Mouse (Mus musculus): ENCODE data around the gene Rilp. TPM values are rescaled to one million over a fixed set of nuclear protein-coding genes. Genes with fewer than 3 reads are reported as not detected.

Gene Rilp
- total RNA-seq, 2 experiments from 2014 or later, result 33.4 to 41.9 TPM

GRCm38 (mm10) chr11:75498126-75498525 lies 11.8 kb upstream of the Rilp start:
- peak overlapping the region; percentile 64 for H3K27ac ChIP-seq

DNA sequence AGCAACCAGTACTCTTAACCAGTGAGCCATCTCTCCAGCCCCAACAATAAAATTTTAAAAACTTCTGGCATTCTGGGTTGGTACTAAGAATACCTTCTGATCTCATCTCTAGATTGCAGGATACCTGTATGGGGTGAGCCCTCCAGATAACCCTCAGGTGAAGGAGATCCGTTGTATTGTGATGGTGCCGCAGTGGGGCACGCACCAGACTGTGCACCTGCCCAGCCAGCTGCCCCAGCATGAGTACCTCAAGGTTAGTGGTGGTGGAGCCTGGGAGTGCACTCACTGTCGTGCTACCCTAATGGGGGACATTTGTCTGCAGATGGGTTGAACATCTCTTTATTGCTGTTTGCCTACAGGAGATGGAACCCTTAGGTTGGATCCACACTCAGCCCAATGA lies 1.7 kb upstream of the Rilp start:
- no peak for TF ChIP-seq CTCF (IDR thresholded peaks at IDR 0.05)
- intact Hi-C loops (cut with DNase I), result loop anchor here (2.0 kb wide), 2 partner anchors 21 to 39 kb away; partner anchors contain the start of gene Prpf8
- Histone ChIP-seq H3K4me3 (no peak overlapping the region), H3K27ac (peak overlapping the region; percentile 100; the same call in 1 of the 2 replicates)
- DNase-seq, result peak; percentile 21

More at GRCm38 (mm10) chr11:75498126-75498525, 11.8 kb upstream of the Rilp start:
- H3K4me3 ChIP-seq, result no peak overlapping the region
- TF ChIP-seq CTCF (IDR thresholded peaks at IDR 0.05), result no peak
- DNase-seq, result peak; percentile 49
- intact Hi-C loops (cut with DNase I), result no loop called here

DNA sequence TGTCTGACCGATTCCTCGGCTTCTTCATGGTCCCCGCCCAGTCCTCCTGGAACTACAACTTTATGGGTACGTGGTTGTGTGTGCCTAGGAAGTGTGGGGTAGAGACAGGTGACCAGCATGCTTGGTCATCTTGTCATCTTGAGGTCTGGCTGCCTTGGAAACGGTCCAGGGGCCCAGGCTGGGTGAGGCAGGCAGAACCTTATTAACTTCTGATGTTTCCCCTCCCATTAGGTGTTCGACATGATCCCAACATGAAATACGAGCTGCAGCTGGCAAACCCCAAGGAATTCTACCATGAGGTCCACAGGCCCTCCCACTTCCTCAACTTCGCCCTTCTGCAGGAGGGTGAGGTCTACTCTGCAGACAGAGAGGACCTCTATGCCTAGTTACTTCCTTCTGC lies 990 bp upstream of the Rilp start:
- intact Hi-C loops (cut with DNase I), result loop anchor here (2.0 kb wide), 2 partner anchors 22 to 40 kb away; partner anchors contain the start of gene Prpf8
- peak overlapping the region; percentile 87; the same call in 1 of the 2 replicates for H3K4me3 ChIP-seq
- no peak for TF ChIP-seq CTCF (IDR thresholded peaks at IDR 0.05)
- H3K27ac ChIP-seq, result peak overlapping the region; percentile 100
- DNase-seq, result peak; percentile 62

DNA sequence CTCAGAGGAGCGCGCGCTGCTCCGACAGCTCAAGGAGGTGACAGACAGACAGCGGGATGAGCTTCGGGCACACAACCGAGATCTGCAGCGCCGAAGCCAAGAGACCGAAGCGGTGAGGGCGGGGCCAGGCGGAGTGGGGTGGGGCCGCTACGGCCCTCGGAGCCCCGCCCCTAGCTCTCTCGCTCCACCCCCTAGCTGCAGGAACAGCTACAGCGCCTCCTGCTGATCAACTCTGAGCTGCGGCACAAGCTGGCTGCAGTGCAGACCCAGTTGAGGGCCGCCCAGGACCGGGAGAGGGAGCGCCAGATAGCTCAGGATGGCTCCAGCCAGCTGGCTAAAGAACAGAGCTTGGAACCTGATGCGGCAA lies 716 bp downstream of the Rilp start:
- H3K27ac ChIP-seq, result peak overlapping the region; percentile 100
- peak overlapping the region; percentile 87 for H3K4me3 ChIP-seq
- intact Hi-C loops (cut with DNase I), result loop anchor here (1.0 to 2.0 kb wide), 2 partner anchors 48 to 108 kb away; no protein-coding TSS in a partner anchor
- TF ChIP-seq CTCF (IDR thresholded peaks at IDR 0.05), result peak; percentile 98
- peak; percentile 98 for DNase-seq

DNA sequence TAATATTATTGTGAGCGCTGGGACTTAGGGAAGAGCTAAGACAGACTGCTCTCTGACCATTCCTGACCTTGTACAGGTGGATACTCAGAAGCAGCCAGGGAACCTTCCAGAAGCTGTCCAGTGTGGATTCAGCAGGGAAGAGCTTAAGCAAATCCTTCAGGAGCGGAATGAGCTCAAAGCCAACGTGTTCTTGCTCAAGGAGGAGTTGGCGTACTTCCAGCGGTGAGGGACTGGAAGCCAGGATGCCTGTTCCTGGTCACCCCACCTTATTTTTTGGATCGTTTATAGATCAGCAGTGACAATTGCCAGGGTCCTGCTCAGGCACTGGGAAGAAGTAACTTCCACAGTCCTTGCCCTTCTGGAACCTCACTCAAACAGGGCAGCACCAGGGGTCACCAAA lies 1.3 kb downstream of the Rilp start:
- intact Hi-C loops (cut with DNase I), result loop anchor here (2.0 kb wide), 1 partner anchor 48 kb away; no protein-coding TSS in a partner anchor
- DNase-seq, result peak; percentile 82
- H3K4me3 ChIP-seq, result peak overlapping the region; percentile 87
- H3K27ac ChIP-seq, result peak overlapping the region; percentile 100
- TF ChIP-seq CTCF (IDR thresholded peaks at IDR 0.05), result no peak

GRCm38 (mm10) chr11:75512301-75513018 lies 2.6 kb downstream of the Rilp start:
- intact Hi-C loops (cut with DNase I), result no loop called here
- Histone ChIP-seq H3K27ac (peak overlapping the region; percentile 100), H3K4me3 (peak overlapping the region; percentile 87; the same call in 1 of the 2 replicates)

GRCm38 (mm10) chr11:75513336-75513735 lies 3.4 kb downstream of the Rilp start, which contains the start of gene Scarf1:
Scarf1 (plus strand) TSS chr11:75513540.
- no peak for TF ChIP-seq CTCF (IDR thresholded peaks at IDR 0.05)
- intact Hi-C loops (cut with DNase I), result no loop called here
- peak within 1 kb of the TSS; percentile 87 for H3K4me3 ChIP-seq

More at GRCm38 (mm10) chr11:75512301-75513018, 2.6 kb downstream of the Rilp start:
- DNase-seq, result no peak
- TF ChIP-seq CTCF (IDR thresholded peaks at IDR 0.05), result no peak

GRCm38 (mm10) chr11:75515186-75515585 lies 5.3 kb downstream of the Rilp start:
- intact Hi-C loops (cut with DNase I), result no loop called here
- TF ChIP-seq CTCF (IDR thresholded peaks at IDR 0.05), result no peak
- no peak for DNase-seq
- Histone ChIP-seq H3K4me3 (no peak overlapping the region), H3K27ac (peak overlapping the region; percentile 40)

More at GRCm38 (mm10) chr11:75513336-75513735, 3.4 kb downstream of the Rilp start, which contains the start of gene Scarf1:
- peak within 1 kb of the TSS; percentile 100 for H3K27ac ChIP-seq
- DNase-seq, result peak; percentile 67

DNA sequence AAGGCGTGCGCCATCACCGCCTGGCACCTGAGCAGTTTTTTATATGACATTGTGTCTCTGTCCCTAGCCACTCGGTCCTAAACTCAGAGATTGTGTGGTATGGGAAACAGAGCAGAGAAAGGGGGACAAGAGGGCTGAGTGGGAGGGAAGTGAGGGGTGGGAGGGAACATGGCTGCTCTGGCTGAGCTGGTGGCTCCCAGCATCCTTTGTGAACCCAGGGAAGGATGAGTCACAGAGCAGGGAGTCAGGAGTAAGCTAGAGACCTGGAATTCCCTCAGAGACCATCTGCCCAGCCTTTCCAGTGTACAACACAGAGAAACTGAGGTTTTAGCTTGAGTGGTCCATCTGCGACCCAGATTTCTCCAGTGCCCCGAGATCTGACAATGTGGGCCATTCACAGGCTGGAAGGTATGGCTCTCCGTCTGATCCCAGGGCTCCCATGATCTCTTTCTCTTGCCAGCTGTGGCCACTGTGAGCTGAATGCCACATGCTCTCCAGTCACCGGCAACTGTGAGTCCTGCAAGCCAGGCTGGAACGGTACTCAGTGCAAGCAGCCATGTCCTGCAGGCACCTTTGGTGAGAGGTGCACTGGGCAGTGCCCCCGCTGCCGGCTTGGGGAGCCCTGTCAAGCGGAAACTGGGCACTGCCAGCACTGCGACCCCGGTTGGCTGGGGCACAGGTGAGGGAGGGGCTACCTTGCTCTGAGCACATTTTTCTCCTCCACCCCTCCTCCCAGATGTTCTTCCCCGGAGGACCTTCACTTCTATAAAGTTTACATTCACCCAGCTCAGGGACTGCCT lies 10.1 kb downstream of the Rilp start:
- intact Hi-C loops (cut with DNase I), result no loop called here
- TF ChIP-seq CTCF (IDR thresholded peaks at IDR 0.05), result no peak
- H3K27ac ChIP-seq, result no peak overlapping the region
- no peak for DNase-seq
- H3K4me3 ChIP-seq, result no peak overlapping the region

GRCm38 (mm10) chr11:75521609-75522008 lies 11.7 kb downstream of the Rilp start:
- intact Hi-C loops (cut with DNase I), result no loop called here
- no peak overlapping the region for H3K4me3 ChIP-seq
- TF ChIP-seq CTCF (IDR thresholded peaks at IDR 0.05), result no peak
- H3K27ac ChIP-seq, result no peak overlapping the region
- no peak for DNase-seq

DNA sequence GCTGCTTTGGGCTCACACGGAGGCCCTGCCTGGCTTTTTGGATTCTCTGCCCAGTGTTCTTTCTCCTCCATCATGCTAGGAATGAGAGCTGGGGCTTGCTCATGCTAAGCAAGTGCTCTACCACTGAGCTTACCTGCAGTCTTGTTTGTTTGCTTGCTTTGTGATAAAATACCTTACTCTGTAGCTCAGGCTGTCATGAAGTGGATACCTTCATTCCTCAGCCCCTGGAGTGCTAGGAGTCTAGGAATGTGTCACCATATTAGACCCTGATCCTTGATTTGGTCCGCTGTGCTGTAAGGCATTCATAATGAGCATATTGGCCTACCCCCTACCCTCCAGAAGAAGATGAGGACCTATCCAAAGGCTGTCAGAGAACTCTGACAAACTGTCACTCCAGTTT lies 12.9 kb downstream of the Rilp start:
- no peak for TF ChIP-seq CTCF (IDR thresholded peaks at IDR 0.05)
- Histone ChIP-seq H3K4me3 (no peak overlapping the region), H3K27ac (no peak overlapping the region; the same call in 1 of the 2 replicates)
- DNase-seq, result no peak
- intact Hi-C loops (cut with DNase I), result no loop called here

DNA sequence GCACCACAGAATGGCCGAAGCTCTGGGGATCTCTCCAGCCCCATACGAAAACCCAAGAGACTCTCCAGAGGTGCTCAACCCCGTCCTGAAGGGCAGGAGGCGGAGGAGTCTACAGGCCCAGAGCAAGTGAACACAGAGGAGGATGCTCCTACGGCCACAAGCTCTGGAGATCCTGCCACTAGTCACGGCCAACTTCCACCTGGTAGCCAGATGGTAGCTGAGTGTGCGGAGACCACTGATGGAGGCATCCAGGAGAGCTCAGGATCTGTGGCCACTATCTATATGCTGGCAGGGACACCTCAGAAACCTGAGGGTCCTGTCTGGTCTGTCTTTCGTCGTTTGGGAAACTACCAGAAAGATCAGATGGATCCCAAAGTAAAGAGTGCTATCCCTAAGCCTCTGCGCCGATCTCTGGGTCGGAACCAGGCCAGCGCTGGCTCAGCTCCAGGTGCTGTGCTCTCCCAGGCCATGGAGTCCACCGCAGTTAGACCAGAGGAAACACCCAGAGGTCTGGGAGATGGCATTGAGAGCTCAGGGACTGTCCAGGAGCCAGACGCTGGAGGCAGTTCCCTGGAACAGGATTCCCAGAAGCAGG lies 15.7 kb downstream of the Rilp start:
- peak; percentile 54 for DNase-seq
- intact Hi-C loops (cut with DNase I), result no loop called here
- Histone ChIP-seq H3K27ac (no peak overlapping the region), H3K4me3 (no peak overlapping the region)
- TF ChIP-seq CTCF (IDR thresholded peaks at IDR 0.05), result no peak
